In genomic region chr11:96673792-96674191, GRCm38 (mm10) we compare ENCODE assay signal across 7 mouse cellular contexts.
DNase-seq lines count a peak whose midpoint lies in the region; ATAC-seq and TF ChIP-seq lines count a peak whose summit lies in the region.

No protein-coding gene starts in this region.

- H3K36me3 ChIP-seq in ES-E14 (ENCODE audit: control insufficient read depth, insufficient read depth, low read length, poor library complexity, severe bottlenecking): no peaks in the 10 kb centered on the region
- H3K36me3 ChIP-seq in forebrain, embryonic 13.5 days (ENCODE audit: poor library complexity, severe bottlenecking): no peaks in the 10 kb centered on the region
- H3K36me3 ChIP-seq in hindbrain, embryonic 15.5 days: no peaks in the 10 kb centered on the region
- H3K36me3 ChIP-seq in stomach, embryonic 15.5 days: no peaks in the 10 kb centered on the region

- DNase-seq in ES-E14 (ENCODE audit: low read depth, low spot score): no peak
- DNase-seq in adrenal gland, adult 2 months: peak; percentile 52
- peak; percentile 40 to 56 for DNase-seq in left cerebral cortex, postnatal 36 days (ENCODE audit: low spot score in 2 of 2)

- 0 out of 2 replicates have a peak, but pooled peaks cover 3% of the 10 kb centered on the region for H3K27me3 ChIP-seq in forebrain, embryonic 13.5 days
- no peaks in the 10 kb centered on the region for H3K27me3 ChIP-seq in hindbrain, embryonic 15.5 days
- no peaks in the 10 kb centered on the region for H3K27me3 ChIP-seq in stomach, embryonic 15.5 days (replicated peaks)

- H3K4me2 ChIP-seq in forebrain, embryonic 13.5 days: peak overlapping the region; percentile 34
- peak overlapping the region; percentile 47 for H3K4me2 ChIP-seq in hindbrain, embryonic 15.5 days
- peak overlapping the region; percentile 47 for H3K4me2 ChIP-seq in stomach, embryonic 15.5 days

- in situ Hi-C loops in ES-E14 (cut with MboI; ENCODE audit: low sequenced_read_pairs in 2 of 2, unreplicated experiment in 2 of 2): no loop called here

- 5% methylated on average over 6 of the region's 6 CpGs for WGBS in forebrain, embryonic 13.5 days
- 3% methylated on average over 6 of the region's 6 CpGs for WGBS in hindbrain, embryonic 15.5 days
- 9% methylated on average over 6 of the region's 6 CpGs for WGBS in stomach, embryonic 15.5 days

- no peak overlapping the region for H3K4me3 ChIP-seq in ES-E14 (ENCODE audit: insufficient read depth in 1 of 2, low read depth in 1 of 2, low read length in 2 of 2, poor library complexity in 1 of 2, severe bottlenecking in 1 of 2)
- H3K4me3 ChIP-seq in forebrain, embryonic 13.5 days: no peak overlapping the region
- no peak overlapping the region for H3K4me3 ChIP-seq in hindbrain, embryonic 15.5 days
- 0 out of 2 replicates have a peak overlapping the region, but pooled peaks have one; percentile 6 for H3K4me3 ChIP-seq in stomach, embryonic 15.5 days (replicated peaks)

- H3K27ac ChIP-seq in ES-E14 (ENCODE audit: insufficient read depth, low read depth, low read length, poor library complexity, severe bottlenecking): no peak overlapping the region
- H3K27ac ChIP-seq in forebrain, embryonic 13.5 days: no peak overlapping the region
- H3K27ac ChIP-seq in hindbrain, embryonic 15.5 days (replicated peaks): peak overlapping the region; percentile 64
- no peak overlapping the region for H3K27ac ChIP-seq in stomach, embryonic 15.5 days

- no peaks in the 10 kb centered on the region for H3K9me3 ChIP-seq in ES-E14 (ENCODE audit: control insufficient read depth, insufficient read depth, low read depth, low read length)
- H3K9me3 ChIP-seq in forebrain, embryonic 13.5 days (replicated peaks): no peaks in the 10 kb centered on the region
- H3K9me3 ChIP-seq in hindbrain, embryonic 15.5 days: no peaks in the 10 kb centered on the region
- H3K9me3 ChIP-seq in stomach, embryonic 15.5 days: no peaks in the 10 kb centered on the region

- H3K9ac ChIP-seq in ES-E14 (ENCODE audit: insufficient read depth, low read depth, low read length, poor library complexity, severe bottlenecking): no peak overlapping the region
- no peak overlapping the region for H3K9ac ChIP-seq in forebrain, embryonic 13.5 days
- peak overlapping the region; percentile 41 for H3K9ac ChIP-seq in hindbrain, embryonic 15.5 days
- H3K9ac ChIP-seq in stomach, embryonic 15.5 days: no peak overlapping the region

- ATAC-seq in forebrain, embryonic 13.5 days: peak; percentile 66; the same call in 1 of the 2 replicates
- peak; percentile 73; the same call in 1 of the 2 replicates for ATAC-seq in hindbrain, embryonic 15.5 days (ENCODE audit: low FRiP score, low read depth)
- ATAC-seq in megakaryocyte-erythroid progenitor cell, adult 5-6 weeks (replicated peaks; ENCODE audit: low FRiP score, low TSS enrichment, poor library complexity, severe bottlenecking): peak; percentile 74
- ATAC-seq in stomach, embryonic 15.5 days (ENCODE audit: insufficient read depth, low FRiP score, low read depth): peak; percentile 76

- intact Hi-C loops in left cerebral cortex, postnatal 36 days (cut with DNase I): loop anchor here (5.0 kb wide), 1 partner anchor 396 kb away; no protein-coding TSS in a partner anchor

- H3K4me1 ChIP-seq in ES-E14 (ENCODE audit: control insufficient read depth in 2 of 2, insufficient read depth in 2 of 2, low read length in 2 of 2, poor library complexity in 1 of 2): no peaks in the 10 kb centered on the region
- H3K4me1 ChIP-seq in forebrain, embryonic 13.5 days: peaks cover 12% of the 10 kb centered on the region; the same call in 1 of the 2 replicates
- peaks cover 11% of the 10 kb centered on the region for H3K4me1 ChIP-seq in hindbrain, embryonic 15.5 days (replicated peaks)
- peaks cover 9% of the 10 kb centered on the region; the same call in 1 of the 2 replicates for H3K4me1 ChIP-seq in stomach, embryonic 15.5 days

TF ChIP-seq in ES-E14, 5 proteins besides CTCF, POLR2A, EP300 and RAD21:
- TF ChIP-seq MAFK (IDR thresholded peaks at IDR 0.05; ENCODE audit: insufficient read depth, low read depth, low read length): no peak
- TF ChIP-seq ZC3H11A (IDR thresholded peaks at IDR 0.05; ENCODE audit: borderline replicate concordance, low read depth, low read length): peak; percentile 74; the same call in 1 of the 2 replicates
- TF ChIP-seq CHD2 (IDR thresholded peaks at IDR 0.05; ENCODE audit: low read depth, low read length): no peak
